ENCODE assay signal across 18 mouse cellular contexts in genomic region chr9:120353967-120354366, GRCm38 (mm10). TPM values are rescaled to one million over a fixed set of nuclear protein-coding genes. Genes with fewer than 3 reads are reported as not detected.
DNase-seq lines count a peak whose midpoint lies in the region; ATAC-seq and TF ChIP-seq lines count a peak whose summit lies in the region.
"Had no signal": no experiment of that assay in that cellular context is flagged by ENCODE, and none has a peak within 500 bp of the region (broad histone marks: within the 10 kb centered on the region; RNA-seq: fewer than 3 reads in every experiment).

No protein-coding gene starts in this region.

- H3K4me2 ChIP-seq in kidney, postnatal 0 days (ENCODE audit: low read length) = no peak overlapping the region
- H3K4me2 ChIP-seq in midbrain, postnatal 0 days (ENCODE audit: low read depth, low read length, poor library complexity, severe bottlenecking) = no peak overlapping the region
- no peak overlapping the region for H3K4me2 ChIP-seq in midbrain, embryonic 14.5 days (ENCODE audit: low read length)
- H3K4me2 ChIP-seq: embryonic facial prominence, embryonic 13.5 days; forebrain, embryonic 12.5 days; limb, embryonic 13.5 days; midbrain, embryonic 13.5 days had no signal

- no peak overlapping the region for H3K4me3 ChIP-seq in kidney, postnatal 0 days (replicated peaks; ENCODE audit: low read depth, low read length)
- no peak overlapping the region for H3K4me3 ChIP-seq in midbrain, postnatal 0 days (ENCODE audit: low read depth, low read length)
- no peak overlapping the region for H3K4me3 ChIP-seq in midbrain, embryonic 14.5 days (replicated peaks; ENCODE audit: low read depth, low read length)
- no peak overlapping the region for H3K4me3 ChIP-seq in testis, adult 2 months (ENCODE audit: control insufficient read depth, low read depth, low read length)
- H3K4me3 ChIP-seq: embryonic facial prominence, embryonic 13.5 days; forebrain, embryonic 12.5 days; limb, embryonic 13.5 days; midbrain, embryonic 13.5 days had no signal

- 84% methylated on average over 3 of the region's 3 CpGs for WGBS in kidney, postnatal 0 days
- WGBS in midbrain, postnatal 0 days = 74% methylated on average over 3 of the region's 3 CpGs
- WGBS in midbrain, embryonic 14.5 days = 79% methylated on average over 3 of the region's 3 CpGs

- H3K9me3 ChIP-seq in kidney, postnatal 0 days (replicated peaks; ENCODE audit: low read length) = no peaks in the 10 kb centered on the region
- no peaks in the 10 kb centered on the region for H3K9me3 ChIP-seq in midbrain, postnatal 0 days (ENCODE audit: low read length)
- H3K9me3 ChIP-seq in midbrain, embryonic 14.5 days (ENCODE audit: control insufficient read depth, low read length) = 0 out of 2 replicates have a peak, but pooled peaks cover 3% of the 10 kb centered on the region
- H3K9me3 ChIP-seq: embryonic facial prominence, embryonic 13.5 days; forebrain, embryonic 12.5 days; midbrain, embryonic 13.5 days had no signal

- no peaks in the 10 kb centered on the region for H3K27me3 ChIP-seq in kidney, postnatal 0 days (ENCODE audit: insufficient read depth, low read length)
- no peaks in the 10 kb centered on the region for H3K27me3 ChIP-seq in midbrain, postnatal 0 days (ENCODE audit: insufficient read depth, low read length)
- H3K27me3 ChIP-seq in midbrain, embryonic 14.5 days (ENCODE audit: control insufficient read depth, insufficient read depth, low read length) = no peaks in the 10 kb centered on the region
- H3K27me3 ChIP-seq in testis, adult 2 months (ENCODE audit: control insufficient read depth, insufficient read depth, low read length) = no peaks in the 10 kb centered on the region
- H3K27me3 ChIP-seq: embryonic facial prominence, embryonic 13.5 days; forebrain, embryonic 12.5 days; limb, embryonic 13.5 days; midbrain, embryonic 13.5 days had no signal

- H3K9ac ChIP-seq in kidney, postnatal 0 days (ENCODE audit: low read depth, low read length) = no peak overlapping the region
- H3K9ac ChIP-seq in midbrain, postnatal 0 days (replicated peaks; ENCODE audit: low read length, poor library complexity, severe bottlenecking) = no peak overlapping the region
- no peak overlapping the region for H3K9ac ChIP-seq in midbrain, embryonic 14.5 days (replicated peaks; ENCODE audit: low read length)
- H3K9ac ChIP-seq: embryonic facial prominence, embryonic 13.5 days; forebrain, embryonic 12.5 days; limb, embryonic 13.5 days; midbrain, embryonic 13.5 days had no signal

- no peak overlapping the region for H3K27ac ChIP-seq in kidney, postnatal 0 days
- H3K27ac ChIP-seq in midbrain, postnatal 0 days (ENCODE audit: low read depth, low read length) = no peak overlapping the region
- H3K27ac ChIP-seq in midbrain, embryonic 14.5 days (replicated peaks; ENCODE audit: low read depth, low read length) = no peak overlapping the region
- H3K27ac ChIP-seq in testis, adult 2 months (ENCODE audit: control insufficient read depth, insufficient read depth, low read depth, low read length) = no peak overlapping the region
- H3K27ac ChIP-seq: embryonic facial prominence, embryonic 13.5 days; forebrain, embryonic 12.5 days; limb, embryonic 13.5 days; midbrain, embryonic 13.5 days had no signal

- peak; percentile 26; the same call in 1 of the 2 replicates for TF ChIP-seq CTCF in kidney, postnatal 0 days (IDR thresholded peaks at IDR 0.05; ENCODE audit: low read depth)
- TF ChIP-seq CTCF in midbrain, postnatal 0 days (IDR thresholded peaks at IDR 0.05) = peak; percentile 32; the same call in 1 of the 2 replicates
- peak; percentile 73; the same call in 1 of the 2 replicates for TF ChIP-seq CTCF in testis, adult 2 months (IDR thresholded peaks at IDR 0.05; ENCODE audit: control insufficient read depth, insufficient read depth, insufficient replicate concordance, low read depth, low read length)

- no peaks in the 10 kb centered on the region for H3K36me3 ChIP-seq in kidney, postnatal 0 days (ENCODE audit: insufficient read depth, low read length)
- H3K36me3 ChIP-seq in midbrain, postnatal 0 days (ENCODE audit: insufficient read depth, low read length) = no peaks in the 10 kb centered on the region
- no peaks in the 10 kb centered on the region for H3K36me3 ChIP-seq in midbrain, embryonic 14.5 days (ENCODE audit: control insufficient read depth, insufficient read depth, low read length)
- no peaks in the 10 kb centered on the region for H3K36me3 ChIP-seq in testis, adult 2 months (ENCODE audit: control insufficient read depth, insufficient read depth, low read length)
- H3K36me3 ChIP-seq: embryonic facial prominence, embryonic 13.5 days; forebrain, embryonic 12.5 days; limb, embryonic 13.5 days; midbrain, embryonic 13.5 days had no signal

- no peaks in the 10 kb centered on the region for H3K4me1 ChIP-seq in kidney, postnatal 0 days (replicated peaks; ENCODE audit: insufficient read depth, low read length)
- no peaks in the 10 kb centered on the region for H3K4me1 ChIP-seq in midbrain, postnatal 0 days (ENCODE audit: insufficient read depth, low read length)
- H3K4me1 ChIP-seq in midbrain, embryonic 14.5 days (ENCODE audit: control insufficient read depth, insufficient read depth, low read length) = 0 out of 2 replicates have a peak, but pooled peaks cover 5% of the 10 kb centered on the region
- H3K4me1 ChIP-seq in testis, adult 2 months (ENCODE audit: control insufficient read depth, insufficient read depth, low read length) = no peaks in the 10 kb centered on the region
- H3K4me1 ChIP-seq: embryonic facial prominence, embryonic 13.5 days; limb, embryonic 13.5 days had no signal

- ATAC-seq in kidney, postnatal 0 days (replicated peaks; ENCODE audit: low FRiP score, low read depth) = no peak
- ATAC-seq in midbrain, postnatal 0 days (ENCODE audit: low FRiP score) = no peak
- no peak for ATAC-seq in midbrain, embryonic 14.5 days (ENCODE audit: low FRiP score, low TSS enrichment)
- ATAC-seq: hindbrain, embryonic 16.5 days; midbrain, embryonic 13.5 days had no signal

- DNase-seq in kidney, postnatal 0 days (ENCODE audit: low spot score) = no peak
- DNase-seq in kidney, adult 18-20 months = no peak
- no peak for DNase-seq in midbrain, postnatal 0 days (ENCODE audit: low spot score)
- no peak for DNase-seq in midbrain, embryonic 14.5 days
- DNase-seq in R1 (ENCODE audit: low read depth, low spot score) = peak; percentile 39
- no peak for DNase-seq in cerebellum, postnatal 10 days
- no peak for DNase-seq in T-cell, adult 2 months (ENCODE audit: low spot score)
- DNase-seq: adrenal gland, postnatal 14 days; cerebellum, postnatal 25 days; heart, adult 11 months; heart, postnatal 10 days; right cerebral cortex, postnatal 4 days had no signal

- TF ChIP-seq POLR2A in testis, adult 2 months (IDR thresholded peaks at IDR 0.05; ENCODE audit: control insufficient read depth, low read depth, low read length) = no peak

RNA-seq across cellular contexts. Expression of gene Myrip, which starts 52.7 kb away (rescaled TPM):
- polyA plus RNA-seq in kidney, postnatal 0 days (2015; fragmentation: Nextera tagmentation; extraction: Ambion mirVana) = 0.19 and 0.34 TPM in 2 replicates
- total RNA-seq in midbrain, postnatal 0 days (2014; rRNA removed) = 19.6 and 25.6 TPM in 2 replicates
- 6.8 and 7.0 TPM in 2 replicates for polyA plus RNA-seq in midbrain, postnatal 0 days (2015; fragmentation: Nextera tagmentation; extraction: Ambion mirVana)
- polyA plus RNA-seq in midbrain, embryonic 14.5 days (2014; fragmentation: Nextera tagmentation; extraction: Ambion mirVana) = 3.8 and 5.4 TPM in 2 replicates
- 0.40 and 0.41 TPM in 2 replicates for polyA plus RNA-seq in testis, adult 2 months (2012; rRNA removed)
